Mouse (Mus musculus) testis, adult 2 months (tissue): ENCODE results near the gene Gm8020. TPM values are rescaled to one million over a fixed set of nuclear protein-coding genes. Genes with fewer than 3 reads are reported as not detected.
"Not testable (repeated sequence)": the region's sequence is repeated elsewhere in the genome, so short reads cannot be mapped to it uniquely, and the experiment has no call there.

Source experiments
- H3K27ac ChIP-seq: fragments of 200-500 bp; 2 replicates; pipeline ENCODE4 v1.5.1; 2012; ENCODE audit warnings: low read depth, low read length; ENCODE audit not compliant: control insufficient read depth, insufficient read depth
- H3K27me3 ChIP-seq: fragments of 200-500 bp; 2 replicates; pipeline ENCODE4 v1.6.1; 2012; ENCODE audit warnings: mild to moderate bottlenecking, low read length, moderate library complexity; ENCODE audit not compliant: control insufficient read depth, insufficient read depth
- H3K36me3 ChIP-seq: fragments of 200-500 bp; 2 replicates; pipeline ENCODE4 v1.6.1; 2012; ENCODE audit warnings: mild to moderate bottlenecking, low read length; ENCODE audit not compliant: control insufficient read depth, insufficient read depth
- H3K4me1 ChIP-seq: fragments of 200-500 bp; 2 replicates; pipeline ENCODE4 v1.6.1; 2012; ENCODE audit warnings: low read length; ENCODE audit not compliant: control insufficient read depth, insufficient read depth
- H3K4me3 ChIP-seq: fragments of 200-500 bp; 2 replicates; pipeline ENCODE4 v1.5.1; 2012; ENCODE audit warnings: low read depth, mild to moderate bottlenecking, low read length, moderate library complexity, mixed read lengths; ENCODE audit not compliant: control insufficient read depth
- polyA plus RNA-seq: library from polyadenylated mRNA; depleted of rRNA; stranded (reverse); fragments of >200 nt; gene quantifications from 2 replicates; pipeline ENCODE4 v1.2.3, GENCODE M21; 2012; rRNA removed

Gene Gm8020
- polyA plus RNA-seq = 0.13 and 0.21 TPM in 2 replicates

GRCm38 (mm10) chr14:42502249-42502648 lies at the start of gene Gm8020:
Gene Gm8020 (minus strand): TSS chr14:42502349.
- H3K36me3 ChIP-seq, H3K4me1 ChIP-seq, H3K27me3 ChIP-seq, H3K27ac ChIP-seq, H3K4me3 ChIP-seq: not testable (repeated sequence)

- H3K4me3 ChIP-seq, H3K36me3 ChIP-seq, H3K27ac ChIP-seq, H3K27me3 ChIP-seq, H3K4me1 ChIP-seq: not testable (repeated sequence)
Observed at GRCm38 (mm10) chr14:42543170-42543701, 41.1 kb upstream of the Gm8020 start.

GRCm38 (mm10) chr14:42542316-42543169 lies 40.4 kb upstream of the Gm8020 start:
- not testable (repeated sequence) for H3K27me3 ChIP-seq, H3K4me1 ChIP-seq, H3K27ac ChIP-seq, H3K4me3 ChIP-seq, H3K36me3 ChIP-seq

GRCm38 (mm10) chr14:42524182-42524581 lies 22.0 kb upstream of the Gm8020 start, which contains the start of gene Gm8024:
Gene Gm8024 (minus strand): TSS chr14:42524282.
- H3K4me1 ChIP-seq, H3K27ac ChIP-seq, H3K27me3 ChIP-seq, H3K36me3 ChIP-seq, H3K4me3 ChIP-seq: not testable (repeated sequence)

GRCm38 (mm10) chr14:42463581-42463980 lies 38.6 kb downstream of the Gm8020 start, which contains the start of gene Gm8011:
Gene Gm8011 (plus strand): TSS chr14:42463881.
- H3K4me1 ChIP-seq, H3K36me3 ChIP-seq, H3K4me3 ChIP-seq, H3K27ac ChIP-seq, H3K27me3 ChIP-seq: not testable (repeated sequence)

Other genes with a start within 250 kb of the Gm8020 start
- gene Gm17026, start 242.3 kb downstream of the Gm8020 start, polyA plus RNA-seq = 0.40 and 0.64 TPM in 2 replicates
- gene Gm9611, start 205.0 kb downstream of the Gm8020 start, polyA plus RNA-seq = 0.51 and 1.8 TPM in 2 replicates
- gene Gm7995, start 192.1 kb downstream of the Gm8020 start, polyA plus RNA-seq = 0.54 and 0.78 TPM in 2 replicates
- gene Gm8005, start 62.7 kb downstream of the Gm8020 start, polyA plus RNA-seq = 0.21 and 0.36 TPM in 2 replicates
- 0.54 and 0.77 TPM in 2 replicates for gene Gm8011, start 38.5 kb downstream of the Gm8020 start, polyA plus RNA-seq
- gene Gm8024, start 21.9 kb upstream of the Gm8020 start, polyA plus RNA-seq = 0.23 and 0.88 TPM in 2 replicates
- 0.17 TPM in 1 of 2 replicates, not detected in the other for gene Gm17124, start 97.5 kb upstream of the Gm8020 start, polyA plus RNA-seq
- gene Gm3633, start 139.6 kb upstream of the Gm8020 start, polyA plus RNA-seq = 0.11 TPM in 1 of 2 replicates, not detected in the other
- gene Gm10378, start 153.6 kb upstream of the Gm8020 start, polyA plus RNA-seq = not detected in 2 replicates